Mouse (Mus musculus): Measurements from ENCODE around the gene Cacna1c.

The Cacna1c gene

DNA sequence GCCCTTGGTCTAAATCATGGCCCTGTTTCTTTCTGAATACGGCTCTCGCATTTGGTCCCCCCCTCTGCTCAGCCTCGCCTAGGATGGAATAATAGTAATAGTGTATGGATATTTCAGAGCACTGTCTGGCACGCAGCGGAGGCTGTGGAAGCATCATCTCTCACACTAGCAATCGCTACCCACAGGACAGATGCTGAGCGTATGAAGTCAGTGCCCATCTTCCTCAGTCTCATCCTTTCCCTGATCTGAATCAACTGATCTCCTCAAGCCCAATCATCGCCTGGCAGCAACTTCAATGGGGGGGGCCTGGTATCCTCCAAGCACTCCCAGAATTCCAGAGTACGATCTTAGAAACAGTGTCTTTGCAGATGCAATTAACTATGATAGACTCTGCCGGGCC, 518.2 kb downstream of the Cacna1c start:
- no peak for DNase-seq (ENCODE audit: low spot score in 2 of 2)

GRCm38 (mm10) chr6:118677306-118677705, 518.9 kb downstream of the Cacna1c start:
- DNase-seq (ENCODE audit: low spot score in 2 of 2) = no peak

DNA sequence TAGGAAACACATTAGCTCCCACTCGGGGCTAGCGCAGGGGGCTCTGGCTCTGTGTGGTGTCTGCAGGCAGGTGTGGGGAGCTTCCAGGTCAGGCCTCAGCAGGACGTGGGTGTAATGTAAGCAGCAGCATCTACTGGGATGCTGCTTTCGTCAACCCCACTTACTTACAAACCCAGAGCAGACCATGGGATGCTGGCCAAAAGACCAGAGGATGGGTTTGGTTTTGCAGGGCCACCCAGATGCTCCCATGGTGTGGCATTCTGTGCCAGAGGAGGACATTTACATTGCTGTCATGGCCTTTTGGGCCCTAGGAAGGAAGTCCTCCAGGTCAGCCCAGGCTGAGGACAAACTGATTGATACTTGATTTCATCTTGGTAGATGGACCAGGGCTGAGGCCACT, 521.4 kb downstream of the Cacna1c start:
- no peak for DNase-seq (ENCODE audit: low spot score in 2 of 2)

GRCm38 (mm10) chr6:118673974-118674695, 522.1 kb downstream of the Cacna1c start:
- no peak for DNase-seq (ENCODE audit: low spot score in 2 of 2)

GRCm38 (mm10) chr6:118653331-118653730, 542.9 kb downstream of the Cacna1c start:
- no peak for DNase-seq (ENCODE audit: low spot score in 2 of 2)

GRCm38 (mm10) chr6:118649121-118649783, 547.0 kb downstream of the Cacna1c start:
- no peak for DNase-seq (ENCODE audit: low spot score in 2 of 2)

DNA sequence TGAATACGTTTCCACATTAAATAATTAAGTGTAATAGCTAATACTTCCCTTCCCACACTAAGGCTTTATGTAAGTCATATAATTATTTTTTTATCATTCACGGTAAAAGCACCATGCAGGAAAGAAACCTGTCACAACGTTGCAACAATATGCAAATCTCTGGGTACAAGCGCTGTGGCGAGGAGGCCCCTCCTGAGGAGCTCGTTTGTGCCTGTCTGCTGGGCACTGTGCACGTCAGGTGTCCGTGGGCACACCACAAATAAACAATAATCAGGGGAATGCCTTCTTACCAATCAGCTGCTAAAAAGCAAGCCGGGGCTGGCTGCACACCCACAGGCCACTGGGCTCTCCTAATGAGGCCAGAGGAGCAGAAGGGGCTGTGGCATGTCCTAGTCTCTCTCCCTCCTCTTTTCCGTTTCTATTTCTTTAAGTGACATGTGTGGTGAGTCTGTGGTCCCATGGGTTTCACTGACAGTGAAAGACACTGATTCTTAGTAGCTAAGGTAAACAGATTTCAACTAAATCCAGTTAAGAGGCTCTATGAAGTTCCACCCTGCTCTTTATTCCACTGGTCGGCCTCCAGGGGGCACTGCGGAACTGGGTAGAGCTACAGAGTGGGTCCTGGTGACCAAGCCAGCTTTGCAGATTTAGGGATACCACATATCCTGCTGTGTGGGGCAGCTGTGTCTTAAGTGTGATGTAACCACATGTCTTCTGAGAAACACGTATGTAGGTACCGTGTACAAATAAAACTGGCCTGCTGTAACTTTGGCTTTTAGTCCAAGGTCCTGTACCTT, 549.8 kb downstream of the Cacna1c start:
- peak; percentile 42 to 64 for DNase-seq (ENCODE audit: low spot score in 2 of 2)

DNA sequence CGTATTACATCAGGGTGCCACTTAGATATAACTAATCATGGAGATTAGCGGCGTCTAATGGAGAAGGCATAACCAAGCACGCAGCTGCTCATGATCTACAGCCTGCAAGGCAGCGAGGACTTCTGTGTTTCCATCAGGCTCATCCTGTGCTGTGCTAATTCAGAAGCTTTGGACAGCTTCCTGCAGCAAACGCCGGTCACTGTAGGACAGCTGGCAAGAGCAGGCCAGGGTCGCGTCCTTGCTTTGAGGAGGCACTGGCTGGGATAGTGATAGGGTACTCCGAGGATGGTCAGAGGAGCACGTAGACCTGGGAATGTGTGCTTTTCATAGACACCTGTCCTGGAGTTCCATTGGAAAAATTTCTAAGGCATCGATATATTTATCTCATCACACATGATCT, 551.4 kb downstream of the Cacna1c start:
- no peak for DNase-seq (ENCODE audit: low spot score in 2 of 2)

DNA sequence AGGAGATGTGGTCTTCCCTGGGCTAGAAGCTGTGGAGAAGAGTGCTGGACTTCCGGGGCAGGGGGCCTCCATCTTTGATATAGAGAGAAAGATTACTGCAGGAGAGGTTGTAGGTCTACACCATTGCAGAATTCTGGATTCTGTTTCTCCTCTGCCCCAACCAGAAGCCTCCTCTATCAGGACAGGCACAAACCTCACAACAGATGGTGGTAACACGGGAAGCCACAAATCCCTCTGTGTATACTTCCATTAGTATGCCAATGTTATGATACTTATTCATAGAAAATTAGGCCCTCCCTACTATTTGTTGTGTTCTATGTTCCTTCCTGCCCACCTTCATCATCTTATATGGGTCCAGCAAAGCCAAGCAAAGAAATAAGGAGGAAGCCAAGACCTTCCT, 552.7 kb downstream of the Cacna1c start:
- no peak for DNase-seq (ENCODE audit: low spot score in 2 of 2)

DNA sequence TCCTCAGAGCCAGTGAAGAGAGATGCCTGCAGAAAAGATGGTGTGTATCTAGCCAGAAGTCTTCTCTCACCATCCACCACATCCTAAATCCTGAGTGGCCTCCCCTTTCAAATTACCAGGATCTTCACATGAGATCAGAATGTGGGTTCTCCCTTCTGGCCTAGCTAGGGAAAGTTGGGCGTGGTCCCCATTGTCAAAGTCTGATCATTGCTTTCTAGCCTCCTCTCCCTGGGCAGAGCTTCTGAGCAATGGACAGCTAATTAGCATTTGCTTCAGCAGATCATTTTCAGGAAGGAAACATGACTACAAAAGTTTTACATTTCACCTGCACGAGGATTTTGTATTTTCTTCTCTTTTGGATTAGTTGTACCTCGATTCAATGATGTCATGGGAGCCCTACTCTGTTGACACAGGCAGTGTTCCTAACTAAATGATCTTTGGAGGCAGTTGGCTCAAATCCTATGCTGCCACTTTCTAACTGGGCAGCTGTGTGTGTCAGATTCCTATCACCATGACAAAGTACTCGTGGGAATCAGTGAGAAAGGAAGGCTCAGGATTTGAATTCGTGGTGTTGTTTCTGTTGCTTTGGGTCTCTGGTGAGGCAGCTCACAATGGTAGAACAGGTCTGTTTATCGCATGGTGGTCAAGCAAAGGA, 554.4 kb downstream of the Cacna1c start:
- DNase-seq (ENCODE audit: low spot score in 2 of 2) = no peak

DNA sequence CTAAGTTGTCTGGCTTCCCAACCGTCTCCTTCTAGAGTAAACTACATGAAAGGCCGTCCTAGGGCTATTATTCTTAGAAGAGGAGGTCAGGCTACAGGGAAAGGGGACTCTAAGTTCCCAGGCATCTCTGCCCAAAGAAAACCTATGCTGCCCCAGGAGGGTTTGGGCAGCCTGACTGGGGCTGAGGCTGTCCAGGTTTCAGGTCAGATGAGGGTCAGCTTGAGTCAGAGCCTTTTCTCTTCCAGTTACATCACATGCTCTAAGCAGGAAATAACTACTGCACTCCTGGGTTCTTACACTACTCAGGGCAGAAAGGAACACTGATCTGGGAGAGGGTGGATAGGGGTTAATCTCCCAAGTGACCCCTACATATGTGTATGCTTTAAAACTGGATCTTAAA, 556.4 kb downstream of the Cacna1c start:
- no peak for DNase-seq (ENCODE audit: low spot score in 2 of 2)

DNA sequence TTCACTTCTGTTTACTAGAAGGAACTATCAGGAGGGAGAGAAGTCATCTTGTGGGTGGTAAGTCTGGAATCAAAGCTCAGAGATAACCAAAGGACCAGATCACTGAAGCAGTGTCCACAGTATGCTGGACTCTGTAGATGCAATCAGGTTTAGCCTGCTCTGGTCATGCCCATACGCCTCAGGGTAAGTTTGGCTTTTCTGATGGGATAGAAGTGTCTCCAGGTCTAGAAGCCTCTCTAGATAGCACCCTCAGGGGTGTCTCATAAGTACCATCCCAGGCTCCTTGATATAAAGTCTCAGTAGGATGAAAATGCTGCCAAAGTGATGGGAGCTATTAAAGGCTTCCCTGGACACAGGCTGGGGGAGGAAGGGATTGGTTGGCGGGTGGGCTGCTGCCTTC, 557.3 kb downstream of the Cacna1c start:
- DNase-seq (ENCODE audit: low spot score in 2 of 2) = no peak

- DNase-seq (ENCODE audit: low spot score in 2 of 2) = no peak
Measured at GRCm38 (mm10) chr6:118632491-118632890, 563.7 kb downstream of the Cacna1c start.

- DNase-seq (ENCODE audit: low spot score in 2 of 2) = no peak
Measured at GRCm38 (mm10) chr6:118630006-118630405, 566.2 kb downstream of the Cacna1c start.

DNA sequence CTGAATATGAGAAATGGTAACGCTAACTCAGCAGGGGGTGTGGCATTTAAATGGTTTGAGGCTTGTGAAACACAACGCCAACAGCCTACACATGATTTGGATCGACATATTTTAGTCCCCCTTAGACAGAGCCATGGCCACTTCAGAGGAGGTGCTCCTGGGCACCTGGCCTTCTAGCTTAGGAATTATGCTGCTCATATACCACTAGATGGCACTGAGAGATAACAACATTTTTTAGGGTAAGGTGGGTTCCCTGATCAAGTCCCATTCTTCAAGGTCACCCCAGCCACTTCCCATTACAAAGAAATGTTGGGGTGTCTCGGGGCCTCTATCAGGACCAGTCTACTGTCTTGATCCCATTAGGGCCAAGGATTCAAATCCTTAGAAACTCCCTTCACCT, 570.0 kb downstream of the Cacna1c start:
- no peak for DNase-seq (ENCODE audit: low spot score in 2 of 2)

GRCm38 (mm10) chr6:118623609-118624008, 572.6 kb downstream of the Cacna1c start:
- no peak for DNase-seq (ENCODE audit: low spot score in 2 of 2)

GRCm38 (mm10) chr6:118621866-118622265, 574.4 kb downstream of the Cacna1c start:
- peak; percentile 10 to 14 for DNase-seq (ENCODE audit: low spot score in 2 of 2)

DNA sequence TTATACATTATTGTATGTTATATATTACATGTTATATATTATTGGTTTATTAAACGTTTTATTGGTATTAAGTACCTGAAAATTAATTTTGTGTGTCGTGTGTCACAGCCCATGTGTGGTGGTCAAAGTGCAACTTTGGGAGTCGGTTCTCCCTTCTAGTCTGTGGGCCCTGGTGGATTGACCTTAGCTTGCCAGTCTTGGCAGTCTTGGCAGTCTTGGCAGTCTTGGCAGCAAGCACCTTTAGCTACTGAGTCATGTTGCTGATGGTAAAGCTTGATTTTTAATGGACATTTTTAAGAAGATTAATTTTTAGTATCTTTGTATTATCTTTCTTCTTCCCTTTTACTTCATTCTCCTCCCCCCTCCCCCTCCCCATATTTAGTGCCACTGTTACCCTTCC, 574.8 kb downstream of the Cacna1c start:
- no peak for DNase-seq (ENCODE audit: low spot score in 2 of 2)

- DNase-seq (ENCODE audit: low spot score in 2 of 2) = no peak
Measured at GRCm38 (mm10) chr6:118608906-118609305, 587.3 kb downstream of the Cacna1c start.

DNA sequence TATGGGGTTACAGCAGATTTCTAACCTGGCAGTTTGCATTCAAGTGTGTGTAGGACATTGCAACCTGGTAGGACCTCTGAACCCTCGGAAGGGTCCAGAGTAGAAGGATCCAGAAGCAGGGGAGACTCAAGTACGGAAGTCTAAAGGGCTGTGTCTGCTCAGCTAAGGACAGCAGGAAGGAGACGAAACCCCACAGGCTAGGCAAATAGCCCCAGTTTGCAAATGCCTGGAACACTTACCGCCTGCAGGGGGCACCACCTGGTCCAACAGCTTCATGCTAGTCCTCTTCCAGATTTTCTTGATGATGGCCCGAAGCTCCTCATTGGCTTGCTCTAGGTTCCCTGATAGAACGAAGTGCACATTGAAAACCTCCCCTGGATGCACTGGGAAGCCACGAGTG, 590.2 kb downstream of the Cacna1c start:
- DNase-seq (ENCODE audit: low spot score in 2 of 2) = no peak

GRCm38 (mm10) chr6:118603825-118604224, 592.4 kb downstream of the Cacna1c start:
- DNase-seq (ENCODE audit: low spot score in 2 of 2) = no peak

DNA sequence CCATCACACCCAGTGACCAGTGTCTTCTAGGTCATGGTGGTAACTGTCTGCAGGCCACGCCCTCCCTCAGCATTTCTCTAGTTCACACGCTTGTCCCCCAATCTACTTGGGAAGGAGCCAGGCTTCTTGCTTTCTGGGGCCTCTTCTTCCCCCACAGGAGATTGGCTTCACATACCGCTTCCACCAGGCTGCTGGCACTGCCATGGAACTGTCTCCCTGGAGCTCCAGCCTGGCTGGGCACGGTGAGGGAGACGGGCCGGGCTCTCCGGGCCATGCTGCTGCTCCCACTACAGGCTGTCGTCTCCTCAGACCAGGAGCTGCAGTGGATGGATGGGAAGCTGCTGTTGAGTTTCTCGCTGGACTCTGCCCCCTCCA, 600.5 kb downstream of the Cacna1c start:
- no peak for DNase-seq (ENCODE audit: low spot score in 2 of 2)

Measured in urinary bladder, postnatal 36 days (tissue).